In genomic region chr14:28376208-28376805, GRCm38 (mm10) we compare ENCODE assay signal across 16 mouse cellular contexts.
A peak's percentile ranks its signal among the peaks of the same experiment; 100 is the strongest.
DNase-seq lines count a peak whose midpoint lies in the region; ATAC-seq and TF ChIP-seq lines count a peak whose summit lies in the region.
"Had no signal": no experiment of that assay in that cellular context is flagged by ENCODE, and none has a peak within 500 bp of the region (broad histone marks: within the 10 kb centered on the region; RNA-seq: fewer than 3 reads in every experiment).

No protein-coding gene starts in this region.

- no peaks in the 10 kb centered on the region for H3K9me3 ChIP-seq in heart, embryonic 12.5 days (replicated peaks)
- H3K9me3 ChIP-seq in embryonic facial prominence, embryonic 14.5 days (ENCODE audit: control insufficient read depth, low read length): no peaks in the 10 kb centered on the region
- H3K9me3 ChIP-seq: forebrain, embryonic 15.5 days; liver, embryonic 15.5 days; neural tube, embryonic 13.5 days had no signal

- ATAC-seq in heart, embryonic 12.5 days (ENCODE audit: insufficient number of reproducible peaks, low FRiP score): no peak
- ATAC-seq in embryonic facial prominence, embryonic 14.5 days (ENCODE audit: low read depth): 0 out of 2 replicates have a peak, but pooled peaks have one; percentile 6
- ATAC-seq: forebrain, embryonic 15.5 days had no signal

- 0 out of 2 replicates have a peak overlapping the region, but pooled peaks have one; percentile 28 for H3K9ac ChIP-seq in heart, embryonic 12.5 days
- H3K9ac ChIP-seq in embryonic facial prominence, embryonic 14.5 days (ENCODE audit: low read depth, low read length): no peak overlapping the region
- H3K9ac ChIP-seq: forebrain, embryonic 15.5 days; liver, embryonic 15.5 days; neural tube, embryonic 13.5 days had no signal

- H3K4me3 ChIP-seq in heart, embryonic 12.5 days: no peak overlapping the region
- no peak overlapping the region for H3K4me3 ChIP-seq in embryonic facial prominence, embryonic 14.5 days (ENCODE audit: low read depth, low read length)
- no peak overlapping the region for H3K4me3 ChIP-seq in gastrocnemius, adult 2 months
- H3K4me3 ChIP-seq: forebrain, embryonic 15.5 days; liver, embryonic 15.5 days; neural tube, embryonic 13.5 days had no signal

- no peak for DNase-seq in heart, postnatal 14 days
- DNase-seq in NIH3T3 (ENCODE audit: low read depth) (peak; percentile 41), adipocyte (ENCODE audit: low spot score) (no peak)
- no peak for DNase-seq in embryonic facial prominence, embryonic 14.5 days (ENCODE audit: low spot score)
- DNase-seq in mesoderm, embryonic 11.5 days (ENCODE audit: low read depth, low spot score): peak; percentile 15
- DNase-seq in gastrocnemius, postnatal 36 days: no peak
- no peak for DNase-seq in gastrocnemius, adult 2 months
- DNase-seq: adrenal gland, adult 2 months; gastrocnemius, postnatal 25 days; right cerebral cortex, adult 18-20 months; thymus, postnatal 36 days had no signal

- 55% methylated on average over 9 of the region's 9 CpGs for whole genome bisulfite sequencing in heart, embryonic 12.5 days
- WGBS in embryonic facial prominence, embryonic 14.5 days: 37% methylated on average over 9 of the region's 9 CpGs

- peaks cover 34% of the 10 kb centered on the region for H3K4me1 ChIP-seq in heart, embryonic 12.5 days (replicated peaks)
- H3K4me1 ChIP-seq in embryonic facial prominence, embryonic 14.5 days (ENCODE audit: control insufficient read depth, insufficient read depth, low read length): peaks cover 28% of the 10 kb centered on the region
- H3K4me1 ChIP-seq: liver, embryonic 15.5 days had no signal

- no peaks in the 10 kb centered on the region for H3K27me3 ChIP-seq in heart, embryonic 12.5 days (replicated peaks)
- H3K27me3 ChIP-seq in embryonic facial prominence, embryonic 14.5 days (replicated peaks; ENCODE audit: control insufficient read depth, insufficient read depth, low read length): no peaks in the 10 kb centered on the region
- H3K27me3 ChIP-seq: liver, embryonic 15.5 days had no signal

- intact Hi-C loops in heart, postnatal 14 days (cut with DNase I): no loop called here
- intact Hi-C loops in gastrocnemius, postnatal 36 days (cut with DNase I): no loop called here
- intact Hi-C loops in gastrocnemius, adult 2 months (cut with DNase I): no loop called here

- H3K4me2 ChIP-seq in heart, embryonic 12.5 days: no peak overlapping the region
- H3K4me2 ChIP-seq in embryonic facial prominence, embryonic 14.5 days (ENCODE audit: low read depth, low read length): peak overlapping the region; percentile 39; the same call in 1 of the 2 replicates
- H3K4me2 ChIP-seq: liver, embryonic 15.5 days had no signal

- no peaks in the 10 kb centered on the region for H3K36me3 ChIP-seq in heart, embryonic 12.5 days
- no peaks in the 10 kb centered on the region for H3K36me3 ChIP-seq in embryonic facial prominence, embryonic 14.5 days (ENCODE audit: control insufficient read depth, insufficient read depth, low read length)
- H3K36me3 ChIP-seq: forebrain, embryonic 15.5 days; liver, embryonic 15.5 days; neural tube, embryonic 13.5 days had no signal

- peak overlapping the region; percentile 14 for H3K27ac ChIP-seq in heart, embryonic 12.5 days (ENCODE audit: poor library complexity, severe bottlenecking)
- H3K27ac ChIP-seq in embryonic facial prominence, embryonic 14.5 days (replicated peaks; ENCODE audit: low read depth, low read length): peak overlapping the region; percentile 1
- no peak overlapping the region for H3K27ac ChIP-seq in gastrocnemius, adult 2 months
- H3K27ac ChIP-seq: forebrain, embryonic 15.5 days; liver, embryonic 15.5 days; macrophage had no signal

- no peak for TF ChIP-seq CTCF in gastrocnemius, adult 2 months (IDR thresholded peaks at IDR 0.05)

Comparison
In these comparisons a context has a peak if more than half of its experiments do, and no peak if none do; other contexts are left out.
1. DNase-seq: peak in NIH3T3 (single experiment) and mesoderm, embryonic 11.5 days (single experiment); none in heart, postnatal 14 days (0 of 2), embryonic facial prominence, embryonic 14.5 days (single experiment), gastrocnemius, postnatal 36 days (0 of 2), gastrocnemius, adult 2 months (single experiment) and adipocyte (single experiment).